Mouse (Mus musculus) gastrocnemius, postnatal 36 days (tissue): ENCODE measurements at regions not wholly inside any gene's neighbourhood (a gene's known extent, or its start where the extent isn't known, plus 50 kb on each side); places are given as distances from the start of the nearest gene placed in this dataset.
A peak's percentile ranks its signal among the peaks of the same experiment; 100 is the strongest.
"Not testable (repeated sequence)": the region's sequence is repeated elsewhere in the genome, so short reads cannot be mapped to it uniquely, and the experiment has no call there.

Experiments
- DNase-seq, 2 experiments: peaks; one replicate each; pipeline ENCODE4 v3.0.0; 2022
- intact Hi-C: fragments of 180-260 bp; cut with DNase I; formaldehyde crosslinking; loops from one replicate; pipeline ENCODE4 v1.15.1; 2025

DNA sequence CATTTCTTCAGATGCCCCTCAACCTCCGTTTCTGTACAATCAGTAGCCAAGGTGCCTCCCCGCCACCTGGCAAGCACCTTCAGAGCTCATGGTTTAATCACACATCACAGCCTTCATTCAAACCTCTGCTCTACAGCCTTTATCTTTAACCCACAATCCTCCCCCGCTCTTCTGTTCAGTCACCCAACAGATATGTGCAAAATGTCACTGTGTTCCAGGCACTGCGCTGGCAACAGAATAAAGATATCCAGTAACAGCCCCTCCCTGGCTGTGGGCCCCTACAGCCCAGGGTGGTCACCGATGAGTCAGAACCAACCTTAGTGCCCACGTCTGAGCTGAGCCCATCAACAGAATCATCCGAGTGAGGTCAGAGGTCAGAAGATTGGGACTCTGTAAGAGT lies 54.3 kb upstream of the Ddr1 start:
- DNase-seq: no peak
- intact Hi-C loops: no loop called here

DNA sequence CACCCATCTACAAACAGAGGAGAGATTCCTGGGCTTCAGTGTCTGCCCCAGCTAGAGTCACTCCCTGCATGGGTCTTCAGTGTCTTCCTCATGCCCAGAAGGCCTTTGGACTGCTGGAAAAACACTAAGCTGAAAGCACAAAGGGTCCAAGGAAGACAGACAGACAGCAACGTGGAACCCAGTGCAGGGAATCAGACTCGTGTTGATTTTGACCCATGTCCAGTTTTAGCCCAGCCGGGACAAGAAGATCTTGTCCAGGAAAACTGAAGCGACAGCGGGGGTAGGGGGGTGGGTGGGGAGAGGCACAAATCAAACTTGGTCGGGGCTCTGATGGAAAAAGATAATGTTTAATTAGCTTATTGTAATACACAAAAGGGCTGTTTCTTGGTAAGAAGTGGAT lies 55.3 kb upstream of the Ddr1 start:
- no peak for DNase-seq
- intact Hi-C loops: no loop called here

DNA sequence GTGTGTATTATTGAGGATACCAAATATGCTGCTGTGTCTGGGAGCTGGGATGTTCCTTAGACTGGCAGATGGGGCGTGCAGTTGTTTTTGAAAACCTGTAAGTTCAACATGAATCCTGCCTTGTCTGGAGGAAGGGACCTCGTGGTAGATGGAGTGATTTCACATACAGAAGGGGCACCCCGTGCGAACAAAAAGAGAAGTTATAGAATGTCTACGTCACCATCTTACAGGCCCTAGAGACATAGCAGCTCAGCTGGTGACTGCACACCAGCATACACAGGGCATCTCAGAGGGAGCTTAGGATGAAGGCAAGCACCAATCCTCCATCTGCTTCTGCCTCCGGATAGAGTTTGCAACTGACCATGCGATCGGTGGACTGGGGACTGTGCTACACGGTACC lies 58.2 kb upstream of the Ddr1 start:
- intact Hi-C loops: no loop called here

DNA sequence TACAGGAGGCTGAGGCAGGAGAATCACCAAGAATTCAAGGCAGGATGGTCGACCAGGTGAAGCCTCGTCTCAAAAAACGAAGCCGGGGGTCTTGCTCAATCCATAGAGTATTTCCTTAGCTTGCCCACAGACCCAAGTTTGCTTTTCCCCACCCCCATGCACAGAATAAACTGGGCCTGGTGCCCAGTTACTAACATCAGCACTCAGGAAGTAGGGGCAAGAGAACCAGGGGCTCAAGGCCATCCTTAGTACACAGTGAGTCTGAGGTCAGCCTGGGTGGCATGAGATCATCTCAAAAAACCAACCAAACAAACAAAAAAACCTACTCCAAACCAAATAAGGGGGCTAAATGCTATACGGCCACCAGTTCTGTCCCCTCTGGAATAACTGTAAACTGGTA lies 58.4 kb upstream of the Ier3 start:
- no peak for DNase-seq
- intact Hi-C loops: no loop called here

More for the DNA sequence above, 58.2 kb upstream of the Ddr1 start:
- no peak for DNase-seq

DNA sequence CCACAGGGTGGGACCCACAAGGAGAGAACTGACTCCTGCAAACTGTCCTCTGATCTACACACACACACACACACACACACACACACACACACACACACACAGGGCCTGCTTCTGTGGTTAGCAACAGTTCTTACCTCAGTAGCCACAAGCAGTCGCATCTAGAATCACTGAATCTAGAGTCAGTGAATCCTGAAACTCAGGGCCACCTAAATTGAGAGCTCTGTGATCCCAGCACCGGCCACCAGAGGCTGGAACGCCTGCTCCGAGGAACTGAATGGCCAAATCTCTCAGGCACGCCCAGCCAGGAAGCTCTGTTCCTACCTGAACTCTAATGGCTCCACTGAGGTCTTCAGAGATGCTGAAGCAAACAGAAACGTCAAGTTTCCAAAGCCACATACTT lies 57.6 kb upstream of the Ier3 start:
- no peak for DNase-seq
- intact Hi-C loops: no loop called here

DNA sequence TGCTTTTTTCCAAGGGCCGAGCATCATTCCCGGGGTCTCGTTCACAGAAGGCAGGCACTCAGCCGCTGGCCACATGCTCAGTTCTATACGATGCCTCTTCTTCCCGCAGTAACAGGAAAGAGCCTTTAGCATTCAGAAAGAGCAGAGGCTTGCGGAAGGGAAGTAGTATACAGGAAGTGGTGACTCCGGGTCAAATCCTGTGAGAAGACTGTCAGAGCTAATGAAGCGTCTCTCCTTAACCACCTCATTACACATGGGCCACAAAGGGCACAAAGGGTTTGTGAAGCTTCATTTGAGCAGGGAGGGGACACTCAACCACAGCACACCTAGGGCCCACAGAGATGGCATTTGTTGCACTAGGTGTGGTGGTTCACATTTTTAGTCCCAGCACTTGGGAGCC lies 55.1 kb upstream of the Ier3 start:
- DNase-seq: no peak
- intact Hi-C loops: no loop called here

DNA sequence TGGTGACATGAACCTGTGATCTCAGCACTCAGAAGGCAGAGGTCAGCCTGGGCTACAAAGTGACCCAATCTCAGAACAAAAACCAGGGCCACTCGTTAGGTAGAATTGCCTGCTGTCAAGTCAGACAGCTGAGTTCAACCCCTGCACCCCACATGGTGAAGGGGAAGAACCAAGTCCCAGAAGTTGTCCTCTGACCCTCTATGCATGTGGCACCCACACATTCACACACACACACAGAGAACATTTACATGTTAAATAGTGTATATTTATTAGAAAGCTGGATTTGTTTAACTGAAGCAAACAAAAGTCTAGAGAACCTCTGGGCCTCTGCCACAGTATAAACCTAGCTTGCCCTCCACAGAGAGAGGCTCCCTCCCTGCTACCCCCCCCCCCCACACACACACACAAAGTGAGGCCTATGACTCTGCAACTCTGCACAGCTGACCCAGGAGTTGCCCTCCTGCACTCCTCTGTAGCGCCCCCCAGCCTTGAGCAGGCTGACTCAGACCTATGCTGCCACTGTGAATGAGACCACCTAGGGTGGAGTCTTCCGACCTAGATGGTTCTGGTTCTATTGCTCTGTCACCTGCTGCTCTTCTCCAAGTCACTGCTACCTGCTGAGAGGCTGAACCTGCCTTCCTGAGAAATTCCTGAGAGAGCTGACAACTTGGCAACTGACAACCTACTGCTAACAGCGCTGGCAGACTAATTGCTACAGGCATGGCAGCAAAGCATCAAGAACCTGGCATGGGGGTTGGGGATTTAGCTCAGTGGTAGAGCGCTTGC lies 52.1 kb upstream of the Ier3 start:
- no peak for DNase-seq
- intact Hi-C loops: no loop called here

DNA sequence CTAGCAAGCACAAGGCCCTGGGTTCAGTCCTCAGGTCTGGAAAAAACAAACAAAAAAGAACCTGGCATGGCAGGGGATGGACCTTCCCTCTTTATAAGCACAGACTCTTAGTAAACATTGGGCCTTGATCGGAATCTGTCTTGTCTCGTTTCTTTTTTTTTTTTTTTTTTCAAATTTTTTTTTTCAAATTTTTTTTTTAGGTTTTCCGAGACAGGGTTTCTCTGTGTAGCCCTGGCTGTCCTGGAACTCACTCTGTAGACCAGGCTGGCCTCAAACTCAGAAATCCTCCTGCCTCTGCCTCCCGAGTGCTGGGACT lies 51.6 kb upstream of the Ier3 start:
- DNase-seq, intact Hi-C loops: not testable (repeated sequence)

DNA sequence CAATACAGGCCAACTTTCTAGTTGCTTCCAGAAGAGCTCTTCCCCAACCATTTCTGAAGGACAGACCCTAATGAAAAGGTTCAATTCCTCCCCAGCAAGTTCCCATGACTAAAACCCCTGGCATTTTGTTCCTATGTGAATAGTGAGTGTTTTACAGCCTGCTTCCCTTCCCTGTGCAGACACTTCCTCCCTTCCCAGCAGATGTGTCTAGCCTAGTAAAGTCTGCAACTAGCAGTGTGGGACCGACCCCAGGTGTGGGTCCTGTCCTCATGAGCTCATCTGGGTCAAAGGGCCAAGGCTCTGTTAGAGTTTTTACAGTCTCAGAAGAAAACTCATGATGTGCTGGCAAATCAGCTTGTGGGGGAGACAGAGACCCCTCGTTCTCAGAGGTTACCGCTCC lies 50.9 kb upstream of the Ier3 start:
- no peak for DNase-seq
- intact Hi-C loops: no loop called here

DNA sequence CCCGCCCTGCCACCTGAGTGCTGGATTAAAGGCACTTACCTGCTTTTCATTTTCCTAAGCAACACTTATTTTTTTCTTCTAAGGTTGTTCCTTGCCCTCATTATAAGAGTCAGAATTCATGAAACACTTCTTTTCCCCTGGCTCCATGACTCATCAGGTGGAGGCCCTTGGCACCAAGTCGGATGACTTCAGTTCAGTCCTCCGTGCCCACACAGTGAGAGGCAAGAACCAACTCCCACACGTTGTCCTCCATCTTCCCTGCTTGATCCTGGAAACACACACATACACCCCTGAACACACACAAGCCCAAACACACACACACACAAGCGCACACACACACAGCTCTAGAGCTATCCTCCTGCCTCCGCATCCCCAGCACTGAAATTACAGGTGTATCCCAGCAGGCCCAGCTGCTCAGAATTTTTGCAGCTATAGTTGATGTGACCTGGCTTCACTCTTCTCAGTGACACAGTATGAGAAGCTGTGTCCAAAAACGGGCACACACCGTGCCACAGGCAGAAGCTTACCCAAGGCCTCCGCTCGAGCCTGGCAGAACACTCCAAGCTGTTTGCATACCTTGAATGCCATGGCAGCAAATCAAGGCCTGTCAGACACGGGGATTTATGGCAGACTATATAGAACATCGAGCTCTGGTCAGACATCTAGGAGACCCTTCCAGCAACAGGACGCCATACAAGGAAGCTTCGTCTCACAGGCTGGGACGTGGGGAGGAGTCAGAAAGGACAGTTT lies 49.7 kb upstream of the Ier3 start:
- peak in 1 of 2 experiments; percentile 35 for DNase-seq
- intact Hi-C loops: no loop called here
